Mouse (Mus musculus) urinary bladder, postnatal 0 days (tissue): Measurements from ENCODE around the gene Gm4858. TPM values are rescaled to one million over a fixed set of nuclear protein-coding genes. Genes with fewer than 3 reads are reported as not detected.

Source experiments
- polyA plus RNA-seq: library from polyadenylated mRNA; unstranded; fragments of >200 nt; fragmentation: Nextera tagmentation; extraction: Ambion mirVana; gene quantifications from 2 replicates; pipeline ENCODE4 v1.2.1, GENCODE M21; 2015

The Gm4858 gene
- polyA plus RNA-seq: not detected in 2 replicates

GRCm38 (mm10) chr3:93068523-93068922 lies at the start of gene Gm4858:
Gene Gm4858 (plus strand): TSS chr3:93068823.

DNA sequence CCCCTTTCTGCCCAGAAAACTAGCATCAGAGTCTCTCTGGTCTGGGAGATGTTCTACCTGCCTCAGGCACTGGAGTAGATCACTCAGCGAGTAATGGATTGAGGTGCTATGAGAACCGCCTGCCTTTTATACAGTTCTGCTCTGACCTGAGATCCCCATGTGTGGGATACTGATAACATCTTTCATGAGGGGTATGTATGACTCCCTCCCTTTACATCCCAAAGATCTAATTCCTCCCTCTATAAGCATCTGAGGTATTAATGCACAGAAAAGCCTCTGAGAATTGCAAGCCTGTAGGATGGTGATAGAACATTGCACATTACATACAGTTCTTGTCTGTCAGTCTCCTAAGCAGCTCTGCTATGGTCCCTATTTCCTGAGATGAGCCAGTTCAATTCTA lies 49.7 kb upstream of the Gm4858 start, which contains the start of gene Lce1m:
TSS of gene Lce1m (minus strand) at position 101 of the 400 bp plus-strand sequence.

Other genes starting within 250 kb of the Gm4858 start
- gene Kprp, start 241.6 kb upstream of the Gm4858 start, polyA plus RNA-seq: not detected in 2 replicates
- not detected in 2 replicates for gene Lce1l, start 217.5 kb upstream of the Gm4858 start, polyA plus RNA-seq
- gene 2310050C09Rik, start 198.6 kb upstream of the Gm4858 start, polyA plus RNA-seq: not detected in 2 replicates
- gene Lce3a, start 142.6 kb upstream of the Gm4858 start, polyA plus RNA-seq: not detected in 2 replicates
- gene Lce3b, start 135.8 kb upstream of the Gm4858 start, polyA plus RNA-seq: not detected in 2 replicates
- gene Lce3c, start 124.3 kb upstream of the Gm4858 start, polyA plus RNA-seq: 0.44 TPM in 1 of 2 replicates, not detected in the other
- gene Lce3d, start 111.4 kb upstream of the Gm4858 start, polyA plus RNA-seq: not detected in 2 replicates
- gene Lce3e, start 101.8 kb upstream of the Gm4858 start, polyA plus RNA-seq: not detected in 2 replicates
- 0.53 TPM in 1 of 2 replicates, not detected in the other for gene Lce3f, start 76.6 kb upstream of the Gm4858 start, polyA plus RNA-seq
- gene Crct1, start 53.1 kb upstream of the Gm4858 start, polyA plus RNA-seq: 0.23 and 0.30 TPM in 2 replicates
- gene Lce1m, start 49.8 kb upstream of the Gm4858 start, polyA plus RNA-seq: not detected in 2 replicates
- gene Crnn, start 76.0 kb downstream of the Gm4858 start, polyA plus RNA-seq: not detected in 2 replicates
- gene Flg2, start 128.5 kb downstream of the Gm4858 start, polyA plus RNA-seq: not detected in 2 replicates
- not detected in 2 replicates for gene Flg, start 204.7 kb downstream of the Gm4858 start, polyA plus RNA-seq